Mouse (Mus musculus) macrophage (primary cell): ENCODE measurements around the gene Tut7. TPM values are rescaled to one million over a fixed set of nuclear protein-coding genes. Genes with fewer than 3 reads are reported as not detected.
"Not testable (repeated sequence)": the region's sequence is repeated elsewhere in the genome, so short reads cannot be mapped to it uniquely, and the experiment has no call there.

ENCODE experiments used
- H3K27ac ChIP-seq: fragments of 350-480 bp; formaldehyde crosslinking; 2 replicates; pipeline ENCODE4 v1.9.0; 2021
- H3K36me3 ChIP-seq: fragments of 350-480 bp; formaldehyde crosslinking; 2 replicates; pipeline ENCODE4 v1.9.0; 2021; ENCODE audit errors: inconsistent target
- H3K4me3 ChIP-seq: fragments of 350-480 bp; formaldehyde crosslinking; 2 replicates; pipeline ENCODE4 v1.9.0; 2021; ENCODE audit errors: inconsistent target
- H3K79me2 ChIP-seq: fragments of 350-480 bp; formaldehyde crosslinking; 2 replicates; pipeline ENCODE4 v1.9.0; 2021; ENCODE audit errors: inconsistent target
- WGBS: methylation state at CpG from one replicate; pipeline ENCODE4 v1.1.7; 2026; ENCODE audit warnings: inconsistent platforms; ENCODE audit not compliant: missing documents; 5-methylcytosine and 5-hydroxymethylcytosine counted together
- polyA plus RNA-seq: library from polyadenylated mRNA; stranded (reverse); fragments of 250-400 nt; gene quantifications from 3 replicates; pipeline ENCODE4 v1.2.4, GENCODE M21; 2018; ENCODE audit warnings: inconsistent platforms

Gene Tut7
- polyA plus RNA-seq, 1 experiment from 2014 or later: 150 TPM

- H3K27ac ChIP-seq: no peak overlapping the region
- WGBS: 27% methylated on average over 7 of the region's 7 CpGs
- H3K36me3 ChIP-seq: no peaks in the 10 kb centered on the region
- no peak overlapping the region for H3K4me3 ChIP-seq
- no peaks in the 10 kb centered on the region for H3K79me2 ChIP-seq
Measured at GRCm38 (mm10) chr13:59728378-59729093, 94.4 kb downstream of the Tut7 start.

GRCm38 (mm10) chr13:59726139-59726867 is 96.6 kb downstream of the Tut7 start:
- no peak overlapping the region for H3K4me3 ChIP-seq
- no peaks in the 10 kb centered on the region for H3K36me3 ChIP-seq
- no peak overlapping the region for H3K27ac ChIP-seq
- 54% methylated on average over 29 of the region's 29 CpGs for WGBS
- H3K79me2 ChIP-seq: no peaks in the 10 kb centered on the region

- 73% methylated on average over 1 of the region's 1 CpGs for WGBS
- not testable (repeated sequence) for H3K36me3 ChIP-seq
Measured at GRCm38 (mm10) chr13:59722089-59722488, 100.9 kb downstream of the Tut7 start.

More at GRCm38 (mm10) chr13:59722089-59722488, 100.9 kb downstream of the Tut7 start:
- H3K4me3 ChIP-seq, H3K27ac ChIP-seq, H3K79me2 ChIP-seq: not testable (repeated sequence)

Other genes with a start within 250 kb of the Tut7 start
- 12.0 to 24.6 TPM (median 20.9 TPM) in 3 replicates for gene Agtpbp1, start 237.9 kb downstream of the Tut7 start, polyA plus RNA-seq
- 16.4 to 23.6 TPM (median 20.1 TPM) in 3 replicates for gene Naa35, start 237.9 kb downstream of the Tut7 start, polyA plus RNA-seq
- gene Golm1, start 147.3 kb downstream of the Tut7 start, polyA plus RNA-seq: 2.6 to 4.7 TPM (median 3.3 TPM) in 3 replicates
- not detected in 3 replicates for gene 4921517D22Rik, start 129.0 kb downstream of the Tut7 start, polyA plus RNA-seq
- gene Spata31d1a, start 112.8 kb downstream of the Tut7 start, polyA plus RNA-seq: not detected in 3 replicates
- not detected in 3 replicates for gene Spata31d1b, start 110.9 kb downstream of the Tut7 start, polyA plus RNA-seq
- gene Spata31d1d, start 91.4 kb downstream of the Tut7 start, polyA plus RNA-seq: not detected in 3 replicates
- not detected in 3 replicates for gene 1700014D04Rik, start 76.4 kb downstream of the Tut7 start, polyA plus RNA-seq
- 41.7 to 54.6 TPM (median 44.4 TPM) in 3 replicates for gene Isca1, start 53.3 kb downstream of the Tut7 start, polyA plus RNA-seq
- not detected in 3 replicates for gene Gm49354, start 40.9 kb downstream of the Tut7 start, polyA plus RNA-seq